Mouse (Mus musculus): ENCODE measurements at regions not wholly inside any gene's neighbourhood (a gene's known extent, or its start where the extent isn't known, plus 50 kb on each side); places are given as distances from the start of the nearest gene placed in this dataset.
A peak's percentile ranks its signal among the peaks of the same experiment; 100 is the strongest.

DNA sequence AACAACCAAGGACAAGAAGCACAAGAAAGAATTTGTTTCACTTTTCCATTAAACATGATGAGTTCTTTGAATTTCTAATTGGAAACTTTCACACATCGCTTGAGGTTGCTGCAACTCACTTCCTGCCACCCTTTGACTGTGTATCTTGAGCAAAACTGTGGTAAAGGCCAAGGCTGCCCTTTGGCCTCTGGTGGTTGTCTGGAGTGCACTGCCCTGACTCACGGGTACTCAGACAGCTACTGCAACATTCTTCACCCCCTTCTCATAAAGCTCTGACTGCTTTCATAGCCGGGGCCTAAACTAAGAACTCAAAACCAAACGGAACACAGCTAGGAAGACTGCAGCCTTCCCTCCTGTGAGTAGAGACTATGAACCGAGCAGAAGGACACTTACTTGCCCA lies 93.5 kb downstream of the Tomm20 start:
- Histone ChIP-seq H3K27ac (peak overlapping the region; percentile 73), H3K4me3 (no peak overlapping the region), H3K9me3 (replicated peaks) (no peaks in the 10 kb centered on the region), H3K4me1 (replicated peaks) (peaks cover 29% of the 10 kb centered on the region), H3K36me3 (no peaks in the 10 kb centered on the region), H3K9ac (no peak overlapping the region), H3K4me2 (no peak overlapping the region), H3K27me3 (no peaks in the 10 kb centered on the region)
- WGBS: 62% methylated on average over 5 of the region's 5 CpGs
- no peak for ATAC-seq (replicated peaks; ENCODE audit: insufficient number of reproducible peaks, insufficient read depth, low FRiP score, low read depth)

DNA sequence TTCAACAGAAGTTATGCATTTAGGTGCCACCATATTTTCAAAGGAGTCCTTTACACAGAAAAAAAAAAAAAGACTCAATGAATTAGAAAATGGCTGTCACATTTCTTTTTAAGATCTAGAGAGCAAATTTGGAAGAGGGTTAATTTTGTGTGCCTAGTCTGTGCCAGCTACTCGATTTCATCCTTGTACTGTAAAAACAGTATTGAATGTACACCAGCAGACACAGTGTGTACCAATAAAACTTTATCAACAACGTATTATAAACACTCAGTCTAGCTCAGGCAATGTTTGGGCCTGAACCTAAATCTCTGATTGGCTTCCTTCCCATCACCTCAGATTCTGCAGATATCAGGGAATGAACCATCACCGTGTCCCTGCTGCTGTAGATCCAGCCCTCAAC lies 93.9 kb downstream of the Tomm20 start:
- H3K4me3 ChIP-seq: no peak overlapping the region
- no peak for ATAC-seq (replicated peaks; ENCODE audit: insufficient number of reproducible peaks, insufficient read depth, low FRiP score, low read depth)
- H3K9me3 ChIP-seq (replicated peaks): no peaks in the 10 kb centered on the region
- WGBS: 81% methylated on average over 3 of the region's 3 CpGs
- no peak overlapping the region for H3K4me2 ChIP-seq
- H3K36me3 ChIP-seq: no peaks in the 10 kb centered on the region
- no peaks in the 10 kb centered on the region for H3K27me3 ChIP-seq
- H3K27ac ChIP-seq: peak overlapping the region; percentile 73; the same call in 1 of the 2 replicates
- no peak overlapping the region for H3K9ac ChIP-seq
- H3K4me1 ChIP-seq (replicated peaks): peaks cover 30% of the 10 kb centered on the region

DNA sequence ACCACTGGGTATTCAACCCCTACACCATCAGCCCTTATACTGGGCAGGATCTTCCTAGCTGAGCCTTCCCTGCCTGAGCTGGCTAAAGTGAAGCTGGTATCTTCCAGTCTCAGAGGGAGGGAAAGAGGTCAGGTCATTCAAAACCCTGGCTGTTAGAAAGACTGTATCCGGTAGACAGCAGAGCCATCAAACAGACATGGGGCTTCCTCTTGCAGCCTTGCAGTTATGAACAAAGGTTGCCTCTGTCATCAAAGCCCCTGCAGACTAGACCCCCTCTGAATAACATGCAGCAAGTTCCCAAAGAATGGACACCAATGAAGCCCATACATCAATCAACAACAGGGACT lies 95.5 kb downstream of the Tomm20 start:
- Histone ChIP-seq H3K4me2 (no peak overlapping the region), H3K27me3 (no peaks in the 10 kb centered on the region), H3K9me3 (replicated peaks) (no peaks in the 10 kb centered on the region), H3K27ac (peak overlapping the region; percentile 75), H3K9ac (no peak overlapping the region), H3K36me3 (no peaks in the 10 kb centered on the region), H3K4me1 (replicated peaks) (peaks cover 30% of the 10 kb centered on the region), H3K4me3 (no peak overlapping the region)
- WGBS: 34% methylated on average over 1 of the region's 1 CpGs
- ATAC-seq (replicated peaks; ENCODE audit: insufficient number of reproducible peaks, insufficient read depth, low FRiP score, low read depth): no peak

DNA sequence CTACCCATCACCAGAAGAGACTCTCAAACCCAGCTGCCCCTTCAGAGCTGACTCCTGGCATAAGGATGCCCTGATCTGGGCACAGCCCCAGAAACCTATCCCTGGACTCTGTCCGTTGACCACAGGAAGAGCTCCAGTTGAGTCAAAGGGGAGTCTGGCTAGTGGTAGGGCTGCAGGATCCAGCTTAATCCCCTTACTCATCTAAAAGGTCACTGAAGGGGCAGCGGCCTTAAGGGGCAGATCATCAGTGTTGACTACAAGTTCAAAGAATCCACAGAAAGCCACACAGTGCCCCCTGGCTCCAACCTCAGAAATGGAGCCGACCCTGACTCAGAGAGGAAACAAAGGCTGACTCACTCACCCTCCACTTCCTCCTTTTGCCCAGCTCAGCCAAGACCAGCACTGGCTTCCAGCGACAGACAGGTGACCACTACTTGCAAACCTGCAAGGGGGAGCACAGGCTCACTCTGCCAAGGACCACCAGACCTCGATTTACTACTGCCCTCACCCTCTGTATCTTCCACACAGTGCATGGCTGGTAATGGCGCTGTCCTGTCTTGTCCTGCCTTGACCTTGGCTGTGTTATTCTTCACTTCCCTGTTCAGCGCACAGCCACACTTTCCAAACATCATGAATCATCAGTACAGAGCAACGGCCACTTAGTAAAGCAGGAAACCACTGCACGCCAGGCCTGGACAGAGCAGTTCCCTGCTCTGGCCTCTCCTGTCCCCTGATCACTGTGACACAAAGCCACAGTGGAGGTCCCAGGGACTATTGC lies 96.0 kb downstream of the Tomm20 start:
- peaks cover 30% of the 10 kb centered on the region for H3K4me1 ChIP-seq (replicated peaks)
- WGBS: 44% methylated on average over 9 of the region's 9 CpGs
- peak; percentile 71 for ATAC-seq (replicated peaks; ENCODE audit: insufficient number of reproducible peaks, insufficient read depth, low FRiP score, low read depth)

DNA sequence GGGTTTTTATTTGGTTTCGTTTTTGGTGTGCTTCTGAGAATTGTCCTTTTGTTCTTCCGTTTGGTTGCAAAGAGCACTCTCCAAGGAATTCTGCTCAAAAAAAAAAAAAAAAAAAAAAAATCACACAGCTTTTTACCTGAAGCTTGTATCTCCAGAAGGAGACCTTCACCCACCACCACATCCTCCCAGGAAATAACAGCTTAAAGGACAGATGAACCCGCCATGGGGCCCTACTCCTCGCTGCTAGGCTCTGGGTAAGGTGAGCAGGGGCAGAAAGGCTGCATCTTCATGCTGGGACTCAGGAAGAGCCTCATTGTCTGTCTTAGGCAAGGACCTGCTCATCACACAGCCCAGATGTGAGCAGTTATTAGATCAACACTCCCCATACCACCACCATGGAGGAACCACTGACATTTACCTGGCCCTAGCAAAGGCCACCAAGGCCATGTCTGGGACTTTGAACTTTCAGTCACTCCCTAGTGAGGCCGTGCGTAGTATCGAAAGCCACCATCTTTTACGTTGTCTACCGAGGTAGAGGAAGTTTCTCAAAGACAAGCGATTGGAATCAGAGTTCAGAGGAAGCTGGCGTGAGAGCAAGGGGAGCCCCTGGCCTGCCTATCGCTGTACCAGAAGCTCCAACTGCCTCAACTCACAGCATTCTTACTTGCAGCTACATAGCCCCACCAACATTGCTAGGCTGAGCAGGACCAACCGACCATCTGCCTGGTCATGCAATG lies 97.1 kb downstream of the Tomm20 start:
- no peaks in the 10 kb centered on the region for H3K27me3 ChIP-seq
- H3K4me1 ChIP-seq (replicated peaks): peaks cover 30% of the 10 kb centered on the region
- WGBS: 79% methylated on average over 13 of the region's 13 CpGs
- peak overlapping the region; percentile 75 for H3K27ac ChIP-seq
- no peak overlapping the region for H3K9ac ChIP-seq
- no peak for ATAC-seq (replicated peaks; ENCODE audit: insufficient number of reproducible peaks, insufficient read depth, low FRiP score, low read depth)
- no peak overlapping the region for H3K4me3 ChIP-seq
- no peaks in the 10 kb centered on the region for H3K36me3 ChIP-seq
- no peaks in the 10 kb centered on the region for H3K9me3 ChIP-seq (replicated peaks)
- H3K4me2 ChIP-seq: no peak overlapping the region

More for the DNA sequence above, 96.0 kb downstream of the Tomm20 start:
- Histone ChIP-seq H3K9me3 (replicated peaks) (no peaks in the 10 kb centered on the region), H3K4me3 (no peak overlapping the region), H3K36me3 (no peaks in the 10 kb centered on the region), H3K27me3 (no peaks in the 10 kb centered on the region), H3K4me2 (no peak overlapping the region), H3K9ac (no peak overlapping the region), H3K27ac (peak overlapping the region; percentile 75)

DNA sequence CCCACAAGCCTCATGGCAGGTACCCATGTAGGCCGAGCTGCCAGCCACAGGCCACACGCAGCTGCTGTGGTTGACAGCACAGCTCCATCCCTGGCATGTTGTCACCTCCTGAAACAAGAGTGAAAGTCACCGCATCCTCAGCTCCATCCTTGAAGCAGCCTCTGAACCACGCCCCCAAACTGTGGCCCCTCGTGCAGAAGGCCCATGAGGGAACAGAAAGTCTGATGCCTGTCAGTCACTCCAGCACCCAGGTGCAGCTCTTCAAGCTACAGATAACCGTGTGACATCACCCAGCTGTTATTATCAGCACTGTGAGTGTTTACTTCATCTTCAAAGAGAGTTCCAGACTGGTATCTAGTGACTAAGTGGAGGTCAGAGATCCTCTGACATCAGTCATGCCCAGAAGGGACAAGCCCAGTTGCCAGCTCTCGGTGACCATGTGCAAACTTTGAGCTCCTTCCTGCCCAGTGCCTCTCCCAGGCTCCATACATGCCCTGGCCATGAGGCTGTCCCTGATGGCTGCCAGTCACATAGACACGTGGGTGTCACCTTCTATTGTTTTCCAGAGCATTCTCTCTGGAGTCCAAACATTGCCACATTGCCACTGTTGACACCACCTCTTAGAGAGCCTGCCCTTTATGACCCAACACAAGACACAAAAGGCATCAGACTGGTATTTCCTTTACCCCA lies 97.8 kb downstream of the Tomm20 start:
- WGBS: 35% methylated on average over 8 of the region's 8 CpGs
- H3K27ac ChIP-seq: peak overlapping the region; percentile 75; the same call in 1 of the 2 replicates
- H3K9ac ChIP-seq: no peak overlapping the region
- H3K4me3 ChIP-seq: no peak overlapping the region
- H3K36me3 ChIP-seq: no peaks in the 10 kb centered on the region
- ATAC-seq (replicated peaks; ENCODE audit: insufficient number of reproducible peaks, insufficient read depth, low FRiP score, low read depth): no peak; the same call in 1 of the 2 replicates
- no peaks in the 10 kb centered on the region for H3K9me3 ChIP-seq (replicated peaks)
- H3K27me3 ChIP-seq: no peaks in the 10 kb centered on the region
- H3K4me1 ChIP-seq (replicated peaks): peaks cover 28% of the 10 kb centered on the region
- no peak overlapping the region for H3K4me2 ChIP-seq

DNA sequence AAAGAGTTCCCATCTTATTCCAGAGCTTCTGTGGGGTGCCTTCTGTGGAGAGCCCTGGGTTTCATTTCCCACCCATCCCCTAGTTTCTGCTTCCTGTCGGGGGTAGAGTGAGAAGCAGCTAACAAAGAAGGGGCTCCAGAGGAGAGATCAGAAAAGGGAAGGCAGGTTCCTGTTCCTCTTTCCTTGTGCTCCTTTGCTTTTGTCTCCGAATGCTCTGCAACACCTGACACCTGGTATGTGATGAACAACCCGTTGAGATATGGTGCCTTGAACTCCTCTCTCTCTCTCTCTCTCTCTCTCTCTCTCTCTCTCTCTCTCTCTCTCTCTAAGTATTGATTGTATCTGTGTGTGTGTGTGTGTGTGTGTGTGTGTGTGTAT lies 99.5 kb downstream of the Tomm20 start:
- 49% methylated on average over 3 of the region's 3 CpGs for WGBS
- no peaks in the 10 kb centered on the region for H3K27me3 ChIP-seq
- H3K27ac ChIP-seq: no peak overlapping the region
- peaks cover 26% of the 10 kb centered on the region for H3K4me1 ChIP-seq (replicated peaks)
- H3K9ac ChIP-seq: no peak overlapping the region
- H3K9me3 ChIP-seq (replicated peaks): no peaks in the 10 kb centered on the region
- no peak for ATAC-seq (replicated peaks; ENCODE audit: insufficient number of reproducible peaks, insufficient read depth, low FRiP score, low read depth)
- H3K4me2 ChIP-seq: no peak overlapping the region
- H3K36me3 ChIP-seq: no peaks in the 10 kb centered on the region
- H3K4me3 ChIP-seq: no peak overlapping the region

DNA sequence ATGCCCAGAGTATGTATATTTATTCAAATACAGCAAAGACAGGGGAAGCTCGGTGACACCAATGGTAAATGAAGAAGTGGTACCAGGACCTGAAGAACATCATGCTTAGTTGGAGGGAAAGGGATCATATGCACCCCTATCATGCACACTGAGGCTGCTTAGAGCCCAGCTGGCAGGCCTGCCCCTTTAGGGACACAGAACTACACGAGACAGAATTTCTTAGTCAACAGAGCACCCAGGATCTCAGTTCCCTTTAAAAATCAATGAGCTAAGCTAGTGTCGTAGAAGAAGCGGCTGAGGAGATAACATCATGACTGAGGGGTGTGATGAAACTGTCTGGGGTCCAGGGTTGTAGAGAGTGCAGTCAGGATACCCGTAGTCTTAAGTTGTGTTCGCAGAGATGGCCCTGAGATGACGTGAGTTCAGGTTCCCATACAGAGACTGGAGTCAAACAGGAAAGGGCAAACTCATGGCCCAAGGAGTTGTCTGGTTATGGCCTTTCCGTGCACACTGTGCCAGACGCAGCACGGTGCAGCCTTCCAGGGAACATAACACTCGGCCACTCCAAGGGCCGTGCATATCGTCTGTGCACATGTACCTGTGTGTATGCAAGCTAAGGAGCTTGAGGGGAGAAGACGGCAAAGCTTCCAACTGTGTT lies 100.0 kb downstream of the Tomm20 start:
- no peak for ATAC-seq (replicated peaks; ENCODE audit: insufficient number of reproducible peaks, insufficient read depth, low FRiP score, low read depth)
- Histone ChIP-seq H3K27ac (no peak overlapping the region; the same call in 1 of the 2 replicates), H3K4me1 (replicated peaks) (peaks cover 26% of the 10 kb centered on the region), H3K9me3 (replicated peaks) (no peaks in the 10 kb centered on the region), H3K27me3 (no peaks in the 10 kb centered on the region), H3K36me3 (no peaks in the 10 kb centered on the region), H3K9ac (no peak overlapping the region), H3K4me3 (no peak overlapping the region), H3K4me2 (no peak overlapping the region)
- WGBS: 83% methylated on average over 14 of the region's 14 CpGs

DNA sequence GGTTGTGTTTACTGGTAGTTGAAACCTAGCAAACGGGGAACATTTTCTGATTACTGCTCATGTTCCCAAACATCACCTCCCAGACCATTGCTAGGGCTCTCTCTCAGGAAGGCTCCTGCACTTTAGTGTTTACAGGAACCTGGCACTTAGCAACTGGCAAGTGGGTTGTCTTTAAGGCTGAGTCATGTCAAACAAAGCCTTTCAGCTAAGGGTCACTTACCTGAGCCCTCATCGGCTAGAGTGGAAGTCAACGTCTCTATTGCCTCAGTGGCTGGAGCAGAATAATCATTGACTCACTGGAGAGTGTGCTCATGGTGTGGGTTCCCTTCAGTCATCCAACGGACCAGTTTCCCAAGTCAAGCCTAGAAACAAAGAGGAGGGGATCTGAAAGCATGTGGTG lies 101.0 kb downstream of the Tomm20 start:
- no peak overlapping the region for H3K27ac ChIP-seq
- no peak overlapping the region for H3K9ac ChIP-seq
- H3K9me3 ChIP-seq (replicated peaks): no peaks in the 10 kb centered on the region
- ATAC-seq (replicated peaks; ENCODE audit: insufficient number of reproducible peaks, insufficient read depth, low FRiP score, low read depth): no peak
- H3K27me3 ChIP-seq: no peaks in the 10 kb centered on the region
- 78% methylated on average over 4 of the region's 4 CpGs for WGBS
- no peak overlapping the region for H3K4me3 ChIP-seq
- no peak overlapping the region for H3K4me2 ChIP-seq
- H3K36me3 ChIP-seq: no peaks in the 10 kb centered on the region
- H3K4me1 ChIP-seq (replicated peaks): peaks cover 25% of the 10 kb centered on the region

DNA sequence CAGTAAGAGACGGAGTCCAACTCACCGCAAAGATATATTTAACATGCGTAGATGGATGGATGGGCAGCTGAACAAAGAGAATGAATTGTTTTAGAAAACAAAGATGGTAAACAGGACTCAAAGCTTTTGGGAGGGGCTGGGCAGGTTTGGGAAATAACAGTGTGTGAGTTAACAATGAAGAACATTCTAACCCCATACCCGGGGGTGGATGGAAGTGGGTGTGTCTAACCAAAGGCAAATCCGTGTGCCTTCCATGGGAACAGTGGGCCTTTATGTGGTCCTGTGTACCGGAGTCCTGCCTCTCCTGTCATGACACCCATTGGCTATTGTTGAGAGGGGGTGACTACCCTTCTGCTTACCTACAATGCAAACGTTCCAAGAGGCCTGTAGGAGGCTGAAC lies 104.5 kb downstream of the Tomm20 start:
- Histone ChIP-seq H3K9ac (no peak overlapping the region), H3K27ac (no peak overlapping the region), H3K4me2 (no peak overlapping the region), H3K4me1 (replicated peaks) (peaks cover 38% of the 10 kb centered on the region), H3K27me3 (no peaks in the 10 kb centered on the region), H3K36me3 (no peaks in the 10 kb centered on the region), H3K9me3 (replicated peaks) (no peaks in the 10 kb centered on the region), H3K4me3 (no peak overlapping the region)
- 79% methylated on average over 7 of the region's 7 CpGs for WGBS
- no peak for ATAC-seq (replicated peaks; ENCODE audit: insufficient number of reproducible peaks, insufficient read depth, low FRiP score, low read depth)

DNA sequence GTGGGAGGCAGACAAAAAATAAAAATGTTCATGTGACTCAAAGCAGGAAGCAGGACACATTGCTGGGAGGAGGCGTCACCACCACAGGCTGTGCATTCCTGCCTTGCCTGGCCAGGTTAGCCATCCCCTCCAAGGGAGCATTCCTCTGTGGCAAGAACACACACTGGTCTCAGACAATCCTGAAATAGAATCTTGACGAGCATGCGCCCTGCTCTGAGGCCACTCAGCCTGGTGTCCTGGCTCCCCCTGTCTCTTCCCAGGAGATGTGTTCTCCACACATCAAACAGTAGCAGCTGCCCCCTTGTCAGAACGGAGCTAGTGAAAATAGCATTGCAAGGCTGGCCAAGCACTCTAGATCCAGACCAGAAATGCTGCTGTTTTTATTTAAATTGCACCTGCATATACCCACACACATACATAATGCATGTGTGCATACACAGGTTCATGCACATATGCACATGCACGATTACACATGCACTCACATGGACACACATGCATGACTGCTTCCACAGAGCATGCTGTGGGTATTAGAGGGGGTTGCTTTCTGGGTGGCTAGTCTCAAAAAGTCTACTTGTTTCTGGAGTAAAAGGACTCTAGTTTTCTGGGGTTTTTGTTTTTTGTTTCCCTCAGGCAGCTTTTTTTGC lies 105.8 kb downstream of the Tomm20 start:
- Histone ChIP-seq H3K4me1 (replicated peaks) (peaks cover 48% of the 10 kb centered on the region), H3K36me3 (no peaks in the 10 kb centered on the region), H3K27ac (peak overlapping the region; percentile 90), H3K9me3 (replicated peaks) (no peaks in the 10 kb centered on the region), H3K27me3 (no peaks in the 10 kb centered on the region), H3K4me2 (peak overlapping the region; percentile 38), H3K4me3 (no peak overlapping the region), H3K9ac (0 out of 2 replicates have a peak overlapping the region, but pooled peaks have one; percentile 5)
- WGBS: 19% methylated on average over 5 of the region's 5 CpGs
- peak; percentile 92 for ATAC-seq (replicated peaks; ENCODE audit: insufficient number of reproducible peaks, insufficient read depth, low FRiP score, low read depth)

Measured in heart, embryonic 15.5 days (tissue).